Mouse (Mus musculus) cerebellum, adult 11-12 months (tissue): ENCODE measurements around the gene Olfr518.
A peak's percentile ranks its signal among the peaks of the same experiment; 100 is the strongest.

Experiments used
- DNase-seq: peaks from one replicate; pipeline ENCODE4 v3.0.0; 2022

The Olfr518 gene

DNA sequence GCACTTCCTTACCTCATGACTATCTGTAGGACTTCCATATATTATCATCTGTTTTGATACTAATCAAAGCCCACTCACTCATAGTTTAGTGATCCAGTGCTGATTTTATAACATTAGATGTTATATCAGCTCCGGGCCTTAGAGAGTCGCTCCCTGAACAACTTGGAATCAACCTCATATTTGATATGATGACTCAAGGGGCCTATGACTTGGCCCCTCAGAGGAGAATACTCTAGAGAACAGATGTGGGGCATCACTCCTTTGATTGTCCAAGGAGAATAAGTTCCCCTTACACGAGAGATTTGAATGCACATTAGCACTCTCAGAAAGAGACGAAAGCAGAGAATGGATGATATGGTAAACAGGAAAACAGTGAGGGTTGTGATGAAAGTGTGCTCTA is at the start of gene Olfr518:
Gene Olfr518, minus strand, starts transcription at position 101 of the 400 bp plus-strand sequence.
- DNase-seq = no peak

DNA sequence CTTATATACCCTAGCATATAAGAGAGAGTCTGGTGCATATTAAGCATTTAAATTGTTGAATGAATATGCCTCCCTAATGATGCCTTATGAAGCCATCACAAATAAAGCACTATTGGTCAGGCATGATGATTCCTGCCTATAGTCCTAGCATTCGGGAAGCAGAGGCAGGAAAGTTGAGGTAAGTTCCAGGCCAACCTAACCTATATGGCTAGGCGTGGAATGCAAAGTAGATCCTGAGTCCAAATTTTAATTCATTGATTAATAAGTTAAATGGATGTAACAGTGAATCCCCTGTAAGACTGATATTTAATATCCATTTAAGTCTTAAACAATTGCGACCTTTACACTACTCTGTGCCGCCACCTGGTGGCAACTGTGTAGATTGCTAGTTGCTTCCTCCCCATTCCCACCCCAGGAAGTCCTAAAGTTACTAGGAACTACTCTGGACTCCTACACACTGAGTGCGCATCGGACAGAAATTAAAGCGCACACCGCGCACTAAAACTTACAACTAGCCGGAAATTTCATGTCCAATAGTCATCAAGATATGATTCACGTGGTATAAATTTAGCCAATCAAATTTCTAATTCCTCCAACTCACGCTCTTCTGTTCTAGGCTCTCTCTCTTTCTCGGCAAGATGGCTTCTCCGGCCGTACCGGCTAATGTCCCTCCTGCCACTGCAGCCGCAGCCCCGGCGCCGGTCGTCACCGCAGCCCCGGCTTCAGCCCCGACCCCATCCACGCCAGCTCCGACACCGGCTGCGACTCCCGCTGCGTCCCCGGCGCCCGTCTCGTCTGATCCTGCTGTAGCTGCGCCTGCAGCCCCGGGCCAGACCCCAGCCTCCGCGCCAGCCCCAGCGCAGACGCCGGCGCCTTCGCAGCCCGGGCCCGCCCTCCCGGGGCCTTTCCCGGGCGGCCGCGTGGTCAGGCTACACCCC is 49.3 kb upstream of the Olfr518 start, which contains the start of gene Eif3f:
Gene Eif3f, plus strand, starts transcription at position 624 of the 938 bp plus-strand sequence.
- peak; percentile 97 for DNase-seq

DNA sequence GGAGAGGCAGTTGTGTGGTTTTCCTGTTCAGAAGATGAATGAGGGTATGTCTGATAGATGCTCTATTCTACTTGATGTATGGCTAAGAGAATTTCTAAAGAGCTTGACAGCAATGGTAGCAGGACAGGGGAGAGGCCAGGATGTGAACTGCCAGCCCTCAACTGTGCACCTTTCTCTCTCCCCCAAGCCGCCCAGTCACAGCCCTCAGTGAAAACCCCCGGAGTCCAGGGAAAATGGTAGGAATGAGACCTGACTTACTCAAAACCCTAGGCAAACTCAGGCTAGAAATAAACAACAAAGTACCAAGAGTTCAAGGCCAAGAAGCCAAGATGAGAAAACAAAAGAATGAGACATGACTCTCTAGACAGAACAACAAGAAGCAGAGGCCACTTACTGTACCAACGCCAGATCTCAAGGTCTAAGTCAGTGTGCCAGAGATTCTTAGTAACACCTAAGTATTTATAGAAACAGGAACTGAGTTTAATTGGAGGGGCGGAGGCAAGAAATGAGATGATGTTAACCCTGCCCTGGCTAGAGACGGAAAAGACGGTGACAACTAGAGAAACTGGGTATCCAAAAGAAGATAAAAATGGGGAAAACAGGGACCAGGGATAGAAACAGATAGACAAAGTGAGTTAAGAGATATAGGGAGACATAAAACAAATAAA is 45.1 kb upstream of the Olfr518 start, which contains the start of gene Nlrp10:
Gene Nlrp10, minus strand, starts transcription at position 453 of the 668 bp plus-strand sequence.
- DNase-seq = no peak

DNA sequence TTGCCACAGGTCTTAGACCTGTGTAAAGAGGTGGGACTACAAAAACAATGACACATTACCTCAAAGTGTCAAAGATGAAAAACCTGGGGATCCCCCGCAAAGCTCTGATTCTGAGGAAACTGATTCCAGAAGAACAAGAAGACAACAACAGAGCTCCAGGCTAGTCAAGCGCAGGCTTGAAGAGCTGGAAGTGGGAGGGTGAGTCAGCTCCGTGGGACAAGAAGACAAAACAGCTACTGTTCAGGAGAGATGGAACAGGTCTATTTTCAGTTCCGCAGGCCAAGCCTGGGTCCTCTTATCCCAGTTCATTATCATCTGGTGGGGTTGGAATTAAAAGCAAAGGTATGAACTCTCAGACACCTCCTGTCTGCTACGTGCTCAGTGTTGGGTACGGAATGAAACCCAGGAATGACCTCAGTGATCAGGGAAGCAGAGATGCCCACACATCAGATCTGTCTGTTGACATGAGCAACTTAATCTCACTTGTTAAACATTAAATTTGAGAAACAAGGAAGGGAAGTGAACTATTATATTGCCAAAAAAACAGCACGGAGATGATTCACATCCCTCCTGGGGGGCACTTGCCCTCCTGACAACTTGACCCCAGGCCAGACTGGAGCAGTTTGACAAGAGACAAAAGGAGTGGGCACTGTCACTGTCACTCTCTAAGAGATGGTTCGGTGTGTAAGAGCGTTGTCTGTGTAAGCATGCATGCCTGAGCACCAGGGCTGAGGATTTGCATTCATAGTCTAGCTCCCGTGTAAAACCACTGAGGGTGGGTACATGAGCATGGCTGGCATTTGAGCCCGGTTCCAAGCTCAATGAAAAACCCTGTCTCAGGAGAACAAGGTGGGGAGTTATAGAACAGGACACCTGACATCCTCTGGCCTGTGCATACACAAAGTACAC is 43.7 kb upstream of the Olfr518 start:
- DNase-seq = no peak

DNA sequence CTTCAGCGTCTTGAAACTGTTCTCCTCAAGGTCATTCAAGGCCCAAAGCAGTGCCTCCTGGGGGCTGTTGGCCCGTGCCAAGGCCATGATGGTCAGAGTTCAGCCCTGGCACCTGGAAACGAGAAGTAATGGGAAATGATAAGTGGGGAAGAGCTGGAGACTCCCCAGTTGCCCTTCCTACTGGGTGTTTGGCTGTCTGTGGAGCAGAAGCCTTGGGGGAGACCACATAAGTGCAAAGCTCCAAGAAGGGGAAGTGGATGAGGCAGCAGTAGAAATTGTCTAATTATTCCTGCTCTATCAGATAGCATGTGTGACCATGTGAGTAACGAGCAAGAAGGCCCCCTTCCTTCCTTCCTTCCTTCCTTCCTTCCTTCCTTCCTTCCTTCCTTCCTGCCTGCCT is 42.2 kb upstream of the Olfr518 start:
- DNase-seq = no peak

DNA sequence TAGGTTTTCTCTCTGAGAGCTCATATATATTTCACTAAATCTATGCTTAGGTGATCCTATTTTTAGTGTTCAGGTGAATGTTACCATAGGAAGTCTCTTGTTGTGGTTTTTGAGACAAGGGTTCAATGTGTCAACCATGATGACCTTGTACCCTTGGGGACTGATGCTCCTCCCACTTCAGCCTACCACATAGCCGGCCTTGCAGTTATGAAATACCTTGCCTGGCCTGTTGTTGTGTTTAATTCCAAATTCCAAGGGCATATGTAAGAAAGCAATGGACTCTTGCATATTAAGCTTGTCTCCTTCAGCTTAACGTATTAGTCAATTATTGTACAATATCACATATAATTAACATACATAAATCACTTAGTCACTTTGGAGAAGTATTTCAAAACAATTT is 19.2 kb upstream of the Olfr518 start:
- DNase-seq = no peak

DNA sequence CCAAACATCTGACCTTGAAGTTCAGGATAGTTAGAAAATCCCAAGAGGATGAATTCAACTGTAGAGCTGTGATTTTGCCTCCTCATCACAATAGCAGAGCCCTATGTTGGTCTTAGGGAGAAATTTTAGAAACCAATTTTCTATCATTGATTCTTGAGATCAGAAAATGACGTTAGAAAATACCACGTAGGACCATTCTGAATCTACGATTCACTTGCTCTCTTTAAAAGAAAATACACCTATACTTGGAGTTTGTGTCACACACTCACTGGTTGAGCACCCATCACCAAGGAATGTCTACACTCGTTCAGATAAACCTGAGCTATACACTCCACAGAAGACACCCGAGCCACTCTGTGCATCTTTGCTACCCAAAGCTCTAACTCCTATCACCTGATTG is 9.5 kb upstream of the Olfr518 start, which contains the start of gene Olfr519:
Gene Olfr519, minus strand, starts transcription at position 101 of the 400 bp plus-strand sequence.
- DNase-seq = no peak

DNA sequence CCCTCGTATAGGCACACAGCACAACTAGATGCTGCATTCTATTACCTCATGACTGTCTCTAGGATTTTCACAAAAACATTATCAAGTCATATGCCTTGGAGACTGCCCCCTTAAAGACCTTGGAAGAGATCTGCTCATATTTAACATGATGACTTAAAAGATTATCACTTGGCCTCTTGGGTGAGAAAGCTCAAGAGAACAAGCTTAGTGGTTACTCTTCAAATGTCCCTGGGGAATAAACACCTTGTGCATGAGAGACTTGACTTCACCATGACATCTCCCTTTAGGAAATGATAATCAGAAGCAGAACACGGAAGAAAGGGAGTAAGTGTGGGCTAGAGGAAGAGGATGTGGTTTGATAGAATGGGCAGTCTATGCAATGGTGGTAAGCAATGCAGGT is 12.5 kb downstream of the Olfr518 start, which contains the start of gene Olfr517:
Gene Olfr517, minus strand, starts transcription at position 101 of the 400 bp plus-strand sequence.
- DNase-seq = no peak

DNA sequence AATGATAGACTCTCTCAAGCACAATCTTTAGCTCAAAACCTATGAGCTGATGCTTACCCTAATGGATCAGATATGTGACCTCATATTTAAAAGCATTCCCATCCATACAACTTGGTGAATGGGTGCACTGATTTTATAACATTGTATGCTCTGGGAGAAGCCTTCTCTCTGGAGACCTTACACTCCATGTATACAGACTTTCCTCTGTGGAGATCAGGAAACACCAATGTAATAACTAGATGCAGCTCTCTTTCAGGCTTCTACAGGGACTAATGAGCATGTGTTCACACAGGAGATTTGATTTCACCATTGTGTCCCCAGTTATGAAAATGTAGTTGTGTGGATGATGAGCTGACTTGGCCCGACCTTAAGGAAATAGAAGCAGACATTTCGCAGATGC is 34.4 kb downstream of the Olfr518 start, which contains the start of gene Olfr516:
Gene Olfr516, minus strand, starts transcription at position 101 of the 400 bp plus-strand sequence.
- DNase-seq = no peak
